Mouse (Mus musculus): ENCODE data around the gene Spns3.

DNA sequence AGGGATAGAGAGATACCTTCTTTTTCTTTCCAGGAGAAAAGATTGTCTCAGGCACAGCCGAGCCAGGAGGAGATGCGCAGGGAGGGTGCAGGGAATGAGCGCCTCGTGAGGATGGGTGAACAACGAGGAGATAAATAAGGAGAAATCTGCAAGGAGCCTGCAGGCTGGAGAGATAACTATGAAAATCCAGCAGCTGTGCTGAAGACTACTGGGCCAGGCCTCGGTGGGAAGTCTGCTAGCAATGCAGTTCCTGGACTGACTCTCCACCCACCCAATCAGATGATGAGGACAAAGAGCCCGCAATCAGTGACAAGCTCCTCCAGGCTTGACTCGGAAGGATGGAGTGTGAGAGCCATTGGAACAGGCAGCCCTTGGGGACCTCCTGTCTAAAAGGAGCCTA is 48.1 kb downstream of the Spns3 start:
- TF ChIP-seq CTCF (IDR thresholded peaks at IDR 0.05; ENCODE audit: low read depth, low read length) (no peak), POLR2A (IDR thresholded peaks at IDR 0.05; ENCODE audit: borderline replicate concordance, low read depth, low read length) (no peak)

Data from bone marrow macrophage, adult 2 months (primary cell).